Comparison of ENCODE assay signal across 8 mouse cellular contexts in genomic region chr2:71898335-71898856, GRCm38 (mm10). TPM values are rescaled to one million over a fixed set of nuclear protein-coding genes. Genes with fewer than 3 reads are reported as not detected.
DNase-seq lines count a peak whose midpoint lies in the region; ATAC-seq lines count a peak whose summit lies in the region.

No protein-coding gene starts in this region.

- 65% methylated on average over 8 of the region's 8 CpGs for WGBS in midbrain, embryonic 10.5 days
- 61% methylated on average over 8 of the region's 8 CpGs for WGBS in midbrain, embryonic 13.5 days

- no peak overlapping the region for H3K4me2 ChIP-seq in midbrain, embryonic 13.5 days (replicated peaks)

- no peaks in the 10 kb centered on the region for H3K27me3 ChIP-seq in midbrain, embryonic 10.5 days (ENCODE audit: low read depth, poor library complexity, severe bottlenecking)
- no peaks in the 10 kb centered on the region for H3K27me3 ChIP-seq in midbrain, embryonic 13.5 days

- H3K27ac ChIP-seq in midbrain, embryonic 10.5 days (replicated peaks), result no peak overlapping the region
- no peak overlapping the region for H3K27ac ChIP-seq in midbrain, embryonic 13.5 days

- intact Hi-C loops in left cerebral cortex, postnatal 25 days (cut with DNase I), result loop anchor here (5.0 kb wide), 2 partner anchors 39 to 139 kb away; no protein-coding TSS in a partner anchor

- ATAC-seq in cerebellum, adult (ENCODE audit: insufficient number of reproducible peaks, low FRiP score, low TSS enrichment), result no peak; the same call in 1 of the 2 replicates
- ATAC-seq in midbrain, embryonic 13.5 days, result no peak
- 0 out of 2 replicates have a peak, but pooled peaks have one; percentile 46 for ATAC-seq in erythroid progenitor cell, adult 5-6 weeks (replicated peaks; ENCODE audit: low FRiP score, poor library complexity, severe bottlenecking)
- no peak; the same call in 1 of the 2 replicates for ATAC-seq in megakaryocyte, adult 5-6 weeks (ENCODE audit: poor library complexity, severe bottlenecking)

- no peaks in the 10 kb centered on the region for H3K9me3 ChIP-seq in midbrain, embryonic 10.5 days (replicated peaks)
- no peaks in the 10 kb centered on the region for H3K9me3 ChIP-seq in midbrain, embryonic 13.5 days

- H3K4me1 ChIP-seq in midbrain, embryonic 10.5 days, result peaks cover 12% of the 10 kb centered on the region
- H3K4me1 ChIP-seq in midbrain, embryonic 13.5 days (replicated peaks), result 0 out of 2 replicates have a peak, but pooled peaks cover 3% of the 10 kb centered on the region

- no peak overlapping the region for H3K4me3 ChIP-seq in midbrain, embryonic 10.5 days
- H3K4me3 ChIP-seq in midbrain, embryonic 13.5 days (replicated peaks), result no peak overlapping the region

- peaks cover 48% of the 10 kb centered on the region for H3K36me3 ChIP-seq in midbrain, embryonic 10.5 days
- H3K36me3 ChIP-seq in midbrain, embryonic 13.5 days, result no peaks in the 10 kb centered on the region; the same call in 1 of the 2 replicates

- no peak overlapping the region for H3K9ac ChIP-seq in midbrain, embryonic 13.5 days (replicated peaks)

- peak; percentile 42 to 56 for DNase-seq in cerebellum, adult 18-20 months
- peak; percentile 13 for DNase-seq in midbrain, embryonic 10.5 days (ENCODE audit: low spot score)
- peak; percentile 18 for DNase-seq in adrenal gland, postnatal 25 days
- peak; percentile 53 to 54 for DNase-seq in left cerebral cortex, postnatal 25 days (ENCODE audit: low spot score in 2 of 2)

RNA-seq across cellular contexts. Expression of gene Pdk1, which starts 25.4 kb away (rescaled TPM):
- 41.3 and 53.8 TPM in 2 replicates for polyA plus RNA-seq in midbrain, embryonic 10.5 days (2016; fragmentation: Nextera tagmentation; extraction: Ambion mirVana)
- polyA plus RNA-seq in midbrain, embryonic 13.5 days (2015; fragmentation: Nextera tagmentation; extraction: Ambion mirVana), result 13.9 and 14.4 TPM in 2 replicates
- 33.8 and 44.4 TPM in 2 replicates for total RNA-seq in adrenal gland, postnatal 25 days (2021)
- 2.5 and 9.4 TPM in 2 replicates for total RNA-seq in erythroid progenitor cell, adult 5-6 weeks (2015; ENCODE audit: low replicate concordance)
- total RNA-seq in erythroid progenitor cell, adult 5-6 weeks (2017; ENCODE audit: low replicate concordance), result 7.3 and 19.4 TPM in 2 replicates
- total RNA-seq in left cerebral cortex, postnatal 25 days (2021), result 10 to 100 TPM; 47.5 to 49.1 TPM
- total RNA-seq in megakaryocyte, adult 5-6 weeks (2015), result 4.7 and 5.7 TPM in 2 replicates
- 8.6 and 19.8 TPM in 2 replicates for total RNA-seq in megakaryocyte, adult 5-6 weeks (2017)
